Mouse (Mus musculus): ENCODE measurements at regions not wholly inside any gene's neighbourhood (a gene's known extent, or its start where the extent isn't known, plus 50 kb on each side); places are given as distances from the start of the nearest gene placed in this dataset.

DNA sequence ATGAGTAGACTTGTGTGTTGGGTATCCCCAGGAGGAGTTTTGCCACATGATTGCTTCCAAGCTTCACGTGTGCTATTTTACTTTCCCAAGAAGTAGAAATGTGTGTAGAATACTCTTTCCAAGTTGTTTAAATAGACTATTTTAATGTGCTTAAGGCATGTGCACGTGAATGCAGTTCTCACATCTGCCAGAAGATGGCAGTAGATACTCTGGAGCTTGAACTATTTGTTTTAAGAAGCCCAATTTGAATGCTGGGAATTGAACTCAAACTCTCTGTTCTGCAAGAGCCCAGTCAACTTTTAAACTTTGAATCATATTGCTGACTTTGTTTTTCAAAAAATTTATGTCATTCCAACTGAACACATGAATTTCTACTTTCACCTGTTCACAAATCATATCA, 431.3 kb upstream of the Reg3g start:
- peak; percentile 3 for DNase-seq (ENCODE audit: low spot score)

DNA sequence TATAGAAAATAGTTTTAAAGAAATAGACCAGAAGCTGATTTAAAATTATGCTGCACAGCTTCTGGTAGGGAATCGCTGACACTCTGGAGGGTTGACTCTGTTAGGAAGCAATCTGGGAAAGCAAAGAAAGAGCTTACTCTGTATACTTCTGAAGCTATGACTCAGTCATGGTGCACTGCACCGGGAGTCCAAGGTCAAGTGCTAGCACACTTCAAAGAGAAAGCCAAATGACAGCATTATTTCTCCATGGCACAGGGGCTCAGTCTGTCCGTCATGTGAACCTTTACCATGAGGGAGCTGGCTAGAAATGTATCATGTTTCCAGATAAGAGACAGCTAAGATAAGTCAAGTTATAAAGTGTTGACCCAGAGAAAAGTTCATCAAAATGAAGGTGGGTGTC, 424.1 kb upstream of the Reg3g start:
- no peak for DNase-seq (ENCODE audit: low spot score)

DNA sequence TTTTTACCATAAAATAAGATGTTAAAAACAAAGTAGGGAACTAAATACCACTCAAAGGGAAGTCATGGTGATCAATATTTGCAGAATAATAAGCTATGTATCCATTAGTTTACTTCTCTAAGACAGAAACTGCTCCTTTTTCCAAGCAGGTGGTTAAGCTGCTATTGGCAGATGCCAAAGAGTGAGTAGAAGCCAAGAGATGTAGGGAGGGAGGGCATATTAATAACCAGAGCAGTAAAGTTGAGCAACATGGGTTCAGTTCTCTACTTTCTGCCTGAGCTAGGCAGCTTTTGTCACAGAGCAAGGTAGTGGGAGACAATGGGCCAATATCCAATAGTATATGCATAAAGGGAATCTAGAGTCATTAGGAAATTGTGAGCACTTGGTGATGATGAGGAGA, 394.4 kb upstream of the Reg3g start:
- DNase-seq (ENCODE audit: low spot score): no peak

- DNase-seq (ENCODE audit: low spot score): no peak
Measured at GRCm38 (mm10) chr6:78841261-78841660, 372.6 kb upstream of the Reg3g start.

DNA sequence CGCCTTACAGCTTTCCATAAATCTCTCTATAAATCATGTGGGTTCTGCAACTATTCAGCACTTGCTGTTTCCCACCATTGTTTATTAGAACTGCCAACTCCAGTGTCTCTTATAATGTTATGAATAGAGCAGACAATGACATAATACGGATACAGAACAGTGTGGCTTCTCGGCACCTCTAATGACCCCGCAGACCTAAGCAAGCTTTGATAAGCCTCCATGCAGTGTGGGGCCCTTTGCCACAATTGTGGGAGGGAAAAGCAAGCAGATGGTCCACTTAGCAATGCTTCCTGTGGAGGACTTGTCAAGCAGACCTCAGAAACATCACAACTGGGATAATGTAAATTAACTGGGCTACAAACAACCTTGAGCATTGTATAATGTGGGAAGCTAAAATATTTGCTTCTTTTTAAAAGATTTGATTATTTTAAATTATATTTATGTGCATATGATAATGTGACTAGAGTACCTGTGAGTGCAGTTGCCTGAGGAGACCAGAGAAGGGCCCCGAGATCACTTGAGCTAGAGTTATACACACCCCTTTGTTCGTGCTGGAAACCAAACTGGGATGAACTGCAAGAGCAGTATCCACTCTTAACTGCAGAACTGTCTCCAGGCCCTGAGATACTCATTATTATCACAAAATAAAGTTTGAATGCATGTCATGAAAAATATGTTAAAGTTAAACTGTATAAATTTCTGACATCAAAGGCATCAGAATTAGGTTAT, 357.4 kb upstream of the Reg3g start:
- no peak for DNase-seq (ENCODE audit: low spot score)

- no peak for DNase-seq (ENCODE audit: low spot score)
Measured at GRCm38 (mm10) chr6:78821251-78821650, 352.6 kb upstream of the Reg3g start.

DNA sequence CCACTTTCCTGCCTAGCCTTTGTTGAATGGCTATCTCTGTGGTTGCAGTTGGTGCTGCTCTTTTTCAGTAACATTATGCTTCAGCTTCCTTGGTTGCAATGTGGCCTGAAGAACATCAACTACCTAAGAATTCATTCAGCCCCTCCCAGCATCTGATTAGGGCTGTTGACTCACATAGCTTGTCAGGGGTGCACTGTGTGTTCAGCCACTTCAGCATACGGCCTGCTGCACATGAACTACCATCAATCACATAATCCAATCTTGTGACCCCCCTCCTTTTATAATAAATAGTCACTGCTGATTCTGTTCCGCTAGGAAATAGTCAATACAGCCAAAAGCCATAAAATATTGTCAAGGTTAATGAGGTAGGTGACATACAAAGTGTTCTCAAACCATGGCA, 328.3 kb upstream of the Reg3g start:
- no peak for DNase-seq (ENCODE audit: low spot score)

DNA sequence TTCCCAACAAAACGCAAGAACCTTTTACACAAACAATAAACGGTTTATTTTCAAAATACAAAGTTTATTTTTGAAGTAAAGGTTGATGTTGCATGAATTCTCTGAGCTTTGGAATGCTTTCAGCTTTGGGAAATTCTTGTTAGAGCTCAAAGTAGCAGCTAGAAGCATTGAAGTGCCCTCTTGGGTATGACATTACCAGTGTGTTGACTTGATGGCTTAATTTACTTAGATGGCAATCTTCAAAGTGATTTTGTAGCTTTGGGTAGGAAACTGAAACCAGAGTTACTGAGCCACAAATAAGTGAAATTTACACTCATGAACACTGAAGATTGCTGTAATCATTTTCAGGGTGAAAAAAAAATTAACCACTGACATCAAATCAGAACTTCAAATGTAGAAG, 320.3 kb upstream of the Reg3g start:
- no peak for DNase-seq (ENCODE audit: low spot score)

GRCm38 (mm10) chr6:78757619-78758018, 288.9 kb upstream of the Reg3g start:
- peak; percentile 7 for DNase-seq (ENCODE audit: low spot score)
